Mouse (Mus musculus) stomach, embryonic 15.5 days (tissue): Measurements from ENCODE around the gene Rcbtb2. TPM values are rescaled to one million over a fixed set of nuclear protein-coding genes. Genes with fewer than 3 reads are reported as not detected.
A peak's percentile ranks its signal among the peaks of the same experiment; 100 is the strongest.

Experiments
- ATAC-seq: fragments of 200-750 bp; cut with Nextera tagmentation; 2 replicates; pipeline ENCODE4 v1.8.0; 2017; ENCODE audit warnings: low read depth, moderate number of reproducible peaks, moderate TSS enrichment; ENCODE audit not compliant: insufficient read depth, low FRiP score
- H3K27ac ChIP-seq: fragments of 300-500 bp; sonication (generic); 2 replicates; pipeline ENCODE4 v1.5.1; 2015; ENCODE audit warnings: mild to moderate bottlenecking, inconsistent platforms
- H3K27me3 ChIP-seq: fragments of 300-500 bp; sonication (generic); replicated peaks from 2 replicates; pipeline ENCODE4 v1.6.1; 2015; ENCODE audit warnings: inconsistent platforms
- H3K36me3 ChIP-seq: fragments of 300-500 bp; sonication (generic); 2 replicates; pipeline ENCODE4 v1.6.1; 2015; ENCODE audit warnings: inconsistent platforms
- H3K4me1 ChIP-seq: fragments of 300-500 bp; sonication (generic); 2 replicates; pipeline ENCODE4 v1.6.1; 2015; ENCODE audit warnings: inconsistent platforms
- H3K4me2 ChIP-seq: fragments of 300-500 bp; sonication (generic); 2 replicates; pipeline ENCODE4 v1.6.1; 2015; ENCODE audit warnings: mild to moderate bottlenecking, inconsistent platforms
- H3K4me3 ChIP-seq: fragments of 300-500 bp; sonication (generic); replicated peaks from 2 replicates; pipeline ENCODE4 v1.5.1; 2015; ENCODE audit warnings: inconsistent platforms
- H3K9ac ChIP-seq: fragments of 300-500 bp; sonication (generic); 2 replicates; pipeline ENCODE4 v1.6.1; 2015; ENCODE audit warnings: inconsistent platforms
- H3K9me3 ChIP-seq: fragments of 300-500 bp; sonication (generic); 2 replicates; pipeline ENCODE4 v1.6.1; 2016; ENCODE audit warnings: inconsistent platforms
- WGBS: fragments of 180-500 bp; shearing (Covaris S2); methylation state at CpG from one replicate; pipeline ENCODE4 v1.1.7; 2015; 5-methylcytosine and 5-hydroxymethylcytosine counted together
- polyA plus RNA-seq: library from polyadenylated mRNA; unstranded; fragments of >200 nt; fragmentation: Nextera tagmentation; extraction: Ambion mirVana; gene quantifications from 2 replicates; pipeline ENCODE4 v1.2.1, GENCODE M21; 2015

Gene Rcbtb2
- polyA plus RNA-seq, 1 experiment from 2014 or later = 87.3 TPM

DNA sequence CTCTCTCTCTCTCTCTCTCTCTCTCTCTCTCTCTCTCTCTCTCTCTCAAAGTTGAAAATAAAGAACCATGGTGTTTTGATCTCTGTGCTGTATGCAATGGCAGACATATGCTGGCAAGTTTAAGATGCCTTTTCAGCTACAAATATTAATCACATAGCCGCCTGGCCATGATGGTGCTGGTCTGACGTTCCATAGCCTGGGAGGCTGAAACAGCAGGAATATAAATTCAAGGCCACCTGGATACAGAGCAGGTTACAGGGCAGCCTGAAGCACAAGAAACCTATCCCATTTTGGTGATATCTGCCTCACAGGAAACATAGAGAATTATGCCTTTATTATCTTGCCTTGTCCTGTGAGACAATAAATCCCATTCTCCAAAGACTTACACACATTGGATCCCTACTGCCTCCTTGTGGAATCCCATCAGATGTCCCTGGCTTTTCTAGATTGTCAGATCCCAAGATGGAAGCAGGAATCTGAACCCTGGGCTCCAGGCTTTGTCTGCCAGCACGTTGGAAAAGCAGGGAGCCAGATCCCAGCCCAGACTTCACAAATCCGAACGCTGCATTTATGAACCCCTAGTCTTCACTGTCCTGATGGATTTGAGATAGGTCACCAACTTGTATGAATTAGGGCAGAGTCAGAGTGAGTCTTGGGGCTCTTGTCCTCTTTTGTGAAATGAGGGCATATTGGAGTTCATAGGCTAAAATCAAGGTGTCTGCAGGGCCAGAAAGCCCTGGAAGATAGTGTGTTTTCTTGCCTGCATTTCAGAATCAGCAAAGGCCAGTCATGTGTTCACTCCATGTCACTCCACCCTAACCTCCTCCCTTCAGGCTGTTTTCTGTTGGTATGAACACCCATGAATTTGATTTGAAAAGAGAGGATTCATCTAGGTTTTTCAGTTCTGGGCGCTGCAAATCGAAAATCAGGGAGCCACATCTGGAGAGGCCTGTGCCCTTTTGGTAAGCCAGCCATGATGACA is 5.1 kb upstream of the Rcbtb2 start:
- 0 out of 2 replicates have a peak overlapping the region, but pooled peaks have one; percentile 32 for H3K4me2 ChIP-seq
- WGBS = 72% methylated on average over 7 of the region's 7 CpGs
- no peaks in the 10 kb centered on the region for H3K9me3 ChIP-seq
- H3K27ac ChIP-seq = peak overlapping the region; percentile 11; the same call in 1 of the 2 replicates
- ATAC-seq = no peak
- no peak overlapping the region for H3K4me3 ChIP-seq
- peaks cover 9% of the 10 kb centered on the region; the same call in 1 of the 2 replicates for H3K4me1 ChIP-seq
- no peaks in the 10 kb centered on the region for H3K36me3 ChIP-seq
- H3K27me3 ChIP-seq = no peaks in the 10 kb centered on the region
- H3K9ac ChIP-seq = no peak overlapping the region

DNA sequence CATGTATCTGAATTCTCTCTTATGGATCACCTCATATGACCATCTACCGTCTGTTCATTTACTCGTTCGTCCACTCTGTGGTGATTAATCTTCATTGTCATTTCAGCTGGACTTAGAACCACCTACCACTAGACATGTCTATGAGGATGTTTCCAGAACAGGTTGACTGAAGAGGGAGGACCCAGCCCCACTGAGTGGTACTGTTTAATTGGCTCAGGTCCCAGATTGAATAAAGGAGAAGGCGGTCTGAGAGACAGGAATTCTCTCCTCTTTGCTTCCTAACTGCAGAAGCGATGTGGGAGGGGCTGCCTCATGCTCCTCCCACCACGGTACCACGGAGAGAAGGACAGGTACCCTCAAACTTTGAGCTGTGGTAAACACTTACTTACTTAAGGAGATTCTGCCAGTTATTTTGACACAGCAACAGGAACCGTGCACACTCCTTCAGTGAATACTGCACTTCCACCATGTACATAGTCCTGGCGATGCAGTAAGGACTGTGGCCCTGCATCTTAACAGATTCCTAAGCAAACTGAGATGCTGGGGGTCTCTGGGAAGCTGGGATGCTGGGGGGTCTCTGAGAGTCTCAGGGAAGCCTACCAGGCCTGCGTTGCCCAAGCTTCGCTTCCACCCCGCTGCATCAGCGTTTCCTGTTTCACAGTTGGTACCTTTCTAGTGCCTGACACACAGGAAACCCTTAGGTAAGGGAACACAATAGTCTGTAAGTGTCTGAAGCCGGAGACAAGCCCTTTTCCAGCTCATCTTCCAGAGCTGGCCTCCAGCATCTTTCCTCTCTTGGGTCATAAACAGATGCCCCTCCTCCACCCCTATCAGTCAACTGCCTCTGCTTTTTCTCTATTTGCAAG is 4.1 kb upstream of the Rcbtb2 start:
- no peak overlapping the region for H3K4me3 ChIP-seq
- H3K27me3 ChIP-seq = no peaks in the 10 kb centered on the region
- no peak overlapping the region for H3K4me2 ChIP-seq
- peaks cover 9% of the 10 kb centered on the region; the same call in 1 of the 2 replicates for H3K4me1 ChIP-seq
- peak overlapping the region; percentile 55; the same call in 1 of the 2 replicates for H3K27ac ChIP-seq
- ATAC-seq = no peak
- no peaks in the 10 kb centered on the region for H3K36me3 ChIP-seq
- WGBS = 67% methylated on average over 14 of the region's 14 CpGs
- no peaks in the 10 kb centered on the region for H3K9me3 ChIP-seq
- no peak overlapping the region for H3K9ac ChIP-seq

DNA sequence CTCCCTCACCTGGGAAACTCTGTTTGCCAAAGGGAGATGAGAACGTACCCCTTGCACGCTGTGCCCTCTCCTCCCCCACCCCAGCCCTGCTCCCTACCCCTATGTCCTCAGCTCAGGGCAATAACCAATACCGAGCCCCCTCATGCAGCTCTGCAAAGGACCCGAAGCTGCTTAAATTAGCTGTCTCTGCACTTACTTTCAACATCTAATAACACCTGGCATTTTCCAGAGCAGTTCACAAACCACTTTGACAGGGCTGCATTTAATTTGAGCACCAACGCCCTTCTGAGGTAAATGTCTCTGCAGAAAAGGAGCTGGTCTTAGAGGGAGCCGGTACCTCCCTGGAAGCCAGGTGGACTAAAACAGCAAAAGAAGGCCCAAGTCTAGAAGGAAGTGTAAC is 3.4 kb upstream of the Rcbtb2 start:
- H3K27me3 ChIP-seq = no peaks in the 10 kb centered on the region
- no peak overlapping the region for H3K4me2 ChIP-seq
- no peaks in the 10 kb centered on the region for H3K9me3 ChIP-seq
- ATAC-seq = no peak
- peak overlapping the region; percentile 55; the same call in 1 of the 2 replicates for H3K27ac ChIP-seq
- no peak overlapping the region for H3K9ac ChIP-seq
- H3K36me3 ChIP-seq = no peaks in the 10 kb centered on the region
- H3K4me1 ChIP-seq = peaks cover 9% of the 10 kb centered on the region; the same call in 1 of the 2 replicates
- no peak overlapping the region for H3K4me3 ChIP-seq
- WGBS = 29% methylated on average over 6 of the region's 6 CpGs

DNA sequence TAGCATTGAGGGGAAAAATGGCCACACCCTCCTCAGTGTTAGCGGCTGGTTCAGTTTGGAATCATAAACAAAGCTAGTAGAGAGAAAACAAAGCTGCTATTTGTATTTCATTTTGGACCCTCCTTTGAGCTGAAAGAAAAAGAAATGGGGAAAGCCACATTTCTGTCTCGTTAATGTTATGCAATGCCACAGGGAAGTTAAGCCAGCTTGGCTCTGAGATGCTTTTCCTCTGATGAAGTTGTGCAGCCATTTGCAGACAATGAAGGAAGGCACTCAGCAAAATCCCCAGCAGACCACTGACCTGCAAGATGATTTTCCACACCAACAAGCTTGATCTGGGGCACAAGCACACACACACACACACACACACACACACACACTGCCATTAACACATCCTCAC is 2.9 kb upstream of the Rcbtb2 start:
- Histone ChIP-seq H3K4me2 (no peak overlapping the region), H3K4me1 (peaks cover 9% of the 10 kb centered on the region; the same call in 1 of the 2 replicates), H3K9me3 (no peaks in the 10 kb centered on the region), H3K9ac (no peak overlapping the region), H3K27ac (peak overlapping the region; percentile 53; the same call in 1 of the 2 replicates), H3K4me3 (no peak overlapping the region), H3K36me3 (no peaks in the 10 kb centered on the region), H3K27me3 (no peaks in the 10 kb centered on the region)
- no peak for ATAC-seq
- 32% methylated on average over 2 of the region's 2 CpGs for WGBS

DNA sequence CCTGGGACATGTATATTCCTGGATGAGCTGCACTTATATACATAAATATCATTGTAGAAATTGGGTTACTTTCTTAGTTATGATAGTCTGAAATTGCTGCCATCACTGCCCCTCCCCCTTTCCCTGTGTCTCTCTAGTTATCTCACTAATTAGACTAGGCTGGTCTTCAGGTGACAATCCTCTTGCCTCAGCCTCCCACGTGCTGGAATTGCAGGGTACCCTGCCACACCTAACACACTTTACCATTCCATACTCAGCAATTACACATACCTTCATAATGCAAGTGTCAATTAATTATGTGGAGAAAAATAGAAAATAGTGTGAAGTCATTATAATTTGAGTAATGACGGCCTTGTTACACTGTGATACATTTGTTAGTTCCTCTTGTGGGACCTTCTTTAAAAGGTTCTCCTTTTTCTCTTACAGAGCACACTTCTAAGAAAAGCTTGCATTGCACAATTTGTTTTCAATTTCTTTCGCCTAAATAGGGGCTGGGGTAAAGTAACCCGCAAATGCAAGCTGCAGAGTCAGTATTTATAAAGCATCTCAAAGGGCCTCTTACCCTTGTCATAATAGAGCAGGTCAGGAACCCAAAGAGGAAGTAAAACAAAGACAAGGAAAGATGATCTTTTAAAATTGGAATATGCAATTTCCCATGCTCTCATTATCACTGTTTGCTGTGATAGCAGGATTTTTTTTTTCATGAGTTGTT is 470 bp upstream of the Rcbtb2 start:
- WGBS = 44% methylated on average over 4 of the region's 4 CpGs

DNA sequence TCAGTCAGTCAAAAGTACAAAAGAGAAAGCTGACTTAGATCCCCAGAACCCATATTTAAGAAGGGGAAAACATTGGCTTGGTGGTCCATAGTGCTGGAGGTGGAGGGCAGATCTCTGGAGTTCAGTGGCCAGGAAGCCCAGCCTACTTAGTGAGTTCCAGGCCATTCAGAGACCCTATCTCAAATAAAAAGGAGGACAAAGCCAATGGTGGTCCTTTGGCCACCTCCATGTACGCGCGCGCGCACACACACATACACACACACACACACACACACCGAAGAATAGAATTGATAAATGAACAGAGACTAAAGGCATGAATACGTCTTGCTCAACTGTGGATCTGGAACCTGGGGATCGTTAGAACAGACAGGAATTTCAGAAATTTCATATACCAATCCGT is 544 bp downstream of the Rcbtb2 start:
- no peak overlapping the region for H3K9ac ChIP-seq
- H3K27me3 ChIP-seq = no peaks in the 10 kb centered on the region
- H3K4me3 ChIP-seq = no peak overlapping the region
- H3K9me3 ChIP-seq = no peaks in the 10 kb centered on the region
- no peak overlapping the region for H3K4me2 ChIP-seq
- H3K27ac ChIP-seq = peak overlapping the region; percentile 35; the same call in 1 of the 2 replicates
- peaks cover 9% of the 10 kb centered on the region; the same call in 1 of the 2 replicates for H3K4me1 ChIP-seq
- 86% methylated on average over 9 of the region's 9 CpGs for WGBS
- ATAC-seq = no peak
- no peaks in the 10 kb centered on the region for H3K36me3 ChIP-seq

More for the DNA sequence above, 470 bp upstream of the Rcbtb2 start:
- Histone ChIP-seq H3K4me2 (no peak overlapping the region), H3K9ac (no peak overlapping the region), H3K4me3 (no peak overlapping the region), H3K9me3 (no peaks in the 10 kb centered on the region), H3K36me3 (no peaks in the 10 kb centered on the region), H3K27me3 (no peaks in the 10 kb centered on the region), H3K4me1 (peaks cover 9% of the 10 kb centered on the region; the same call in 1 of the 2 replicates), H3K27ac (peak overlapping the region; percentile 52)
- ATAC-seq = no peak

DNA sequence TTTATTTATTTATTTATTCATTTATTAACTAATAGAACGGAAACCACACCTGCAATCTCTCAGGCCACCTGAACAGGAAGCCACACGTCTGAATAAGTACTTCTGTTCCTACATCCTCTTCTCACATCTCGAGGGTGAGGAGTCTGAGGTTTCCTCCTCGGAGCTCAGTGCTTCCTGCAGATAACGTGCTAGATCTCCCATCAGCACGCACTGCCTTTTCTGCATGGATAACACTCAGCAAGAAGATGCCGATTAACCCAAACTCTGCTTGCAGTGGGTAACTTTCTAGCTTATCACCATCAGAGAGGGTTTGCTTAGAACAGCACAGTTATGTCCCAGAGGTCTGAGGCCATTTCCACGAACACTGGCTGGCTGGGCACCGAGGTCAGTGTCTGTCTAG is 949 bp downstream of the Rcbtb2 start:
- 62% methylated on average over 9 of the region's 9 CpGs for WGBS
- no peak overlapping the region for H3K4me2 ChIP-seq
- no peak for ATAC-seq

DNA sequence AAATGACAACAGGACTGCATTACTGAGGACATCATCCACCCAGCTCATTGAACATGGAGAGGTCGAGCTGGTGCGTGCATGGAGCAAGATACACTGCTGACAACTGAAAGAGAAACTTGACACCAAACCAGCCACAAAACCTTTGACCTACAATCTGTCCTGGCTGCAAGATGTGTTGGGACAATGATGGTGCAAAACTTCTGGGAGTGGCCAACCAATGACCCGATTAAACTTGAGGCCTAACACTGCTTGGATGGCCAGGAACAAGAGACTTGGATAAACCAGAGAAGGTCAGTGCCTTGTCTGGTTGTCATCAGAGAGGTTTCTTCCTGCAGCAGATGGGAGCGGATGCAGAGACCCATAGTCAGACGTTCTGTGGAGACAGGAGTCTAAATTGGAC is 7.7 kb downstream of the Rcbtb2 start:
- no peak for ATAC-seq
- H3K4me1 ChIP-seq = no peaks in the 10 kb centered on the region
- H3K27me3 ChIP-seq = no peaks in the 10 kb centered on the region
- no peak overlapping the region for H3K27ac ChIP-seq
- H3K4me3 ChIP-seq = no peak overlapping the region
- 70% methylated on average over 5 of the region's 5 CpGs for WGBS
- no peaks in the 10 kb centered on the region for H3K36me3 ChIP-seq
- no peak overlapping the region for H3K4me2 ChIP-seq
- H3K9me3 ChIP-seq = no peaks in the 10 kb centered on the region
- no peak overlapping the region for H3K9ac ChIP-seq

More for the DNA sequence above, 949 bp downstream of the Rcbtb2 start:
- Histone ChIP-seq H3K9me3 (no peaks in the 10 kb centered on the region), H3K9ac (no peak overlapping the region), H3K27ac (no peak overlapping the region), H3K4me1 (peaks cover 9% of the 10 kb centered on the region; the same call in 1 of the 2 replicates), H3K27me3 (no peaks in the 10 kb centered on the region), H3K36me3 (no peaks in the 10 kb centered on the region), H3K4me3 (no peak overlapping the region)

DNA sequence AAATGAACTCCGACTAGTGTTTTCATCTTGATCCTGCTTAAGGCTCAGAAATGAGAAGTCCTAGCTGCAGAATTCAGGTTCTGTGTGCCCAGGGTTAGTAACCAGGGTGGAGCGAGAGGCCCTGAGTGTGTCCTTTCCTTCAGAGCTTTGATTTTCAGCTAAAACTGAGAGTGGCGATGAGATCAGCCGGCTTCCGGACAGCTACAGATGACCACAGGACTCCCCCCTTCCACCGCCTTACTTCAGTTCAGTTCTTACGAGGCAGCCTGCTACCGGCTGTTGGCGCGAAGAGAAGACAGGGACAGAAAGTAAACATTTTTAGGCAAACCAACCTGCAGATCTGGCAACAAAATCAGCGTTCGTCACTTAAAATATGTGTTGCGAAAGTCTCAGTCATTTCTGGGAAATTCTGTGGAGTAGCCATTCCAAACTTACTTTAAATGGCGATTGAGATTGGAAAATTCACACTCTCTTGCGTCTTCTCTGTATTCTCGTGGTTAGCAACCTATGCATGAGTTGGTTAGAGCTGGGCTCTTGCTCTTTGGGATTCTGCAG is 9.1 kb downstream of the Rcbtb2 start:
- Histone ChIP-seq H3K4me2 (no peak overlapping the region), H3K27ac (no peak overlapping the region), H3K4me3 (no peak overlapping the region), H3K9me3 (no peaks in the 10 kb centered on the region), H3K36me3 (no peaks in the 10 kb centered on the region), H3K27me3 (no peaks in the 10 kb centered on the region), H3K4me1 (no peaks in the 10 kb centered on the region), H3K9ac (no peak overlapping the region)
- no peak for ATAC-seq
- 65% methylated on average over 16 of the region's 16 CpGs for WGBS

DNA sequence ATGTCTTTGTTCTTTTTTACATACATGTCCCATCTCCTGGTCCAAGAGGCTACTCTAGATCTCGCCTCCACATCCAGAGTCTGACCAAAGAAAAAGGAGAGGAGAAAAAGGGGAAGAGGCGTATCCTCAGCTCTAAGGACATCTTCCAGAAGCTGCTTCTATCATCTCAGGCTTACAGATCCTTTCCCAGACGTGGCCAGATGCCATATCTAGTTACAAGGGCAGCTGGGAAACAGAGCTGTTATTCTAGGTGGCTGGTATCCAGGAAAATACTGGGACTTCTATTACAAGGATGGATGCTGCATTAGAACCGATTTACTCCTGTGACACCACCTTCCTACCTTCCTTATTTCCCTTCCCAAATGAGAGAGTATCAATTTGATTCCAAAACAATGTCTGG is 9.9 kb downstream of the Rcbtb2 start:
- Histone ChIP-seq H3K27me3 (no peaks in the 10 kb centered on the region), H3K4me3 (no peak overlapping the region), H3K9me3 (no peaks in the 10 kb centered on the region), H3K9ac (no peak overlapping the region), H3K27ac (no peak overlapping the region), H3K4me2 (no peak overlapping the region), H3K4me1 (no peaks in the 10 kb centered on the region), H3K36me3 (no peaks in the 10 kb centered on the region)
- ATAC-seq = no peak
- WGBS = 64% methylated on average over 4 of the region's 4 CpGs

DNA sequence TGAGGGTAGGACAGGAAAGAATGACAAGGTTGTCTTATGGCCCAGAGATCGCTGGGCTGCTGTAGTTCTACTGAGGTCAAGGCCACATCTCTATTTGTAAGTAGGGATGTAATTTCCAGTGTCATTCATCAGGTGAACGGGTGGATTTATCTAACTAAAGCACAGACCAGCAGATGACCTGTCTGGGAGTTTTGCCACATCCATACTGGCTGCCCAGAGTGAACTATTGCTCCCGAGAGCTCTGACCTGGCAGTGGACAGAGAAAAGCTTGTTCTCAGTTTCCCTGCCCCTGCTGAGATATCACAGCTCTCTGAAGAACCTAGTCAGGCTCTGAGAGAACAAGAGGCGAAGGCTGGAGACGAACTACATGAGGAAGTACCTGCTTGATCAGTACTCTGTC is 14.4 kb downstream of the Rcbtb2 start:
- Histone ChIP-seq H3K4me1 (no peaks in the 10 kb centered on the region), H3K9me3 (no peaks in the 10 kb centered on the region), H3K4me2 (no peak overlapping the region), H3K36me3 (no peaks in the 10 kb centered on the region), H3K9ac (no peak overlapping the region), H3K4me3 (no peak overlapping the region), H3K27me3 (no peaks in the 10 kb centered on the region), H3K27ac (no peak overlapping the region)
- no peak for ATAC-seq
- 69% methylated on average over 5 of the region's 5 CpGs for WGBS
